Mouse (Mus musculus): ENCODE data around the gene Smndc1.

Gene Smndc1

GRCm38 (mm10) chr19:53378421-53378820 is 12.0 kb downstream of the Smndc1 start:
- peak; percentile 65 for DNase-seq

DNA sequence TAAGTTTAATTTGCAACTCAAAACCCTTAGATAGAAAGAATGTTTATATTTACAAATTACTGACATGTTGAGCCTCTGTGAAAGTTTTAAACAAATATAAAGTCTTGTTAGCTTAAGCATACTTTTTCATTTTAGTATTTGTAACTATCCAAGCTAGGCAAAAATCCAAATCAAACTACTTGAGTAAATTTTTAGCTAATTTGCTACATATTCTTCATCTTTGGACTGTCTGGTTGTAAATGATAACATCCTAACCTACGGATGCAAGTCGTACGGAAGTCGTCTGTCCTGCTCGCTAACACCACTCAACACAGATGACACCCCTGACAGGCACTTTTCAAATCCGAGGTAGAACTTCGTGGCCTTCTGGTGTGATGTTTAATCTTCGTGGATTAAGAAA is 12.7 kb downstream of the Smndc1 start:
- peak; percentile 73 for DNase-seq

DNA sequence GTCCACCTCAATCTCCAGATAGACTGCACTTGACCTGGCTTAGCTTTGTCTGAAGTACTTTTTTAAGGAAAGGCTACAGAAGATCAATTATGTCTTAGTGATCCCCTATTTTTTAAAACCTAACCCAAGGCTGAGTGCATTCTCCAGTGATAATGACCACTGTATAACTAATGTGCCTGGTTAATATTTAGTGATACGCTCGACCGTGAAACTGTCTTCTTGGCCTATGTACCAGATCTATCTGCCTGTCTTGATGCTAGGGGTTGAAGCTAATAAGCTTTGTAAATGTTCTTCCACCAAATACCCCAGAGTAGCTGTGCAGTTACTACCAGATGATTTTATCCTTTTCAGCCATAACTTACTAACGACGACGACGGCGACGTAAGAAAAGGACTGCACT is 14.6 kb downstream of the Smndc1 start:
- peak; percentile 16 for DNase-seq

DNA sequence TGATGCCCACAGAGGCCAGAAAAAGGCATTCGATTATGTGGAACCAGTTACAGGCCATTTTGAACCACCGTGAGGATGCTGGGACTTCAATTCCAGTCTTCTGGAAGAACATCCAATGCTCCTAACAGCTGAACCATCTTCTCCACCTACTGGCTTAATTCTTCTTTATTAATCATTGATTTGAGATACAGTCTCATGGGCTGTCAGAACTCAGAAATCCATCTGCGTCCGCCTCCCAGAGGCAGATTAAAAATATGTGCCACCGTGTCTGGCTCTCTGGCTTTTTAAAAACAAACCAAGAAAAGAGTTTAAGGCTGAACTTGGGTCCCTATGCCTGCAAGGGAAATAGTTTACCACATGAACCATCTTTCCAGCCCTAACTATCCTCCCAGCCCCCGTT is 15.1 kb downstream of the Smndc1 start:
- DNase-seq: peak; percentile 80

- peak; percentile 85 for DNase-seq
These were observed 16.8 kb downstream of the Smndc1 start for GRCm38 (mm10) chr19:53373570-53373969.

GRCm38 (mm10) chr19:53371666-53372065 is 18.7 kb downstream of the Smndc1 start, which contains the start of gene Gm10197:
Gene Gm10197 (minus strand): TSS chr19:53371766.
- peak; percentile 66 for DNase-seq

DNA sequence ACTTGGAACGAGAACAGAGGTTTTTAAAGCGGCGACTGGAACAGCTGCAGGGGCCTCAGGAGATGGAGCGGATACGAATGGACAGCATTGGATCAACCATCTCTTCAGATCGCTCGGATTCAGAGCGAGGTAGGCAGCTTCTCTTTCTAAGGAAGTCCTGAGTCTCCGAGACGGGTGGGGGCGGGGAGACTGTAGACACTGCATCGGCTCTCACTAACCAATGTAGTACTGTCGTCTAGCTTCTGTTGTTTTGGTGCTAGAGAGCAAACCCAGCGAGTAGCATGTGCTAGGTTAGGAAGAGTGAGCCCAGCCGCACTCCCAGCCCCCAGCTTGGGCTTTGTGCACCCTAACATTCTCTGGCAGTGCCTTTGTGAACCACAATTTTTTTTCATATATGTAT is 20.1 kb downstream of the Smndc1 start:
- DNase-seq: peak; percentile 79

- DNase-seq: peak; percentile 96
These were observed 20.8 kb downstream of the Smndc1 start for GRCm38 (mm10) chr19:53369469-53370043.

GRCm38 (mm10) chr19:53366881-53367280 is 23.5 kb downstream of the Smndc1 start:
- peak; percentile 40 for DNase-seq

DNA sequence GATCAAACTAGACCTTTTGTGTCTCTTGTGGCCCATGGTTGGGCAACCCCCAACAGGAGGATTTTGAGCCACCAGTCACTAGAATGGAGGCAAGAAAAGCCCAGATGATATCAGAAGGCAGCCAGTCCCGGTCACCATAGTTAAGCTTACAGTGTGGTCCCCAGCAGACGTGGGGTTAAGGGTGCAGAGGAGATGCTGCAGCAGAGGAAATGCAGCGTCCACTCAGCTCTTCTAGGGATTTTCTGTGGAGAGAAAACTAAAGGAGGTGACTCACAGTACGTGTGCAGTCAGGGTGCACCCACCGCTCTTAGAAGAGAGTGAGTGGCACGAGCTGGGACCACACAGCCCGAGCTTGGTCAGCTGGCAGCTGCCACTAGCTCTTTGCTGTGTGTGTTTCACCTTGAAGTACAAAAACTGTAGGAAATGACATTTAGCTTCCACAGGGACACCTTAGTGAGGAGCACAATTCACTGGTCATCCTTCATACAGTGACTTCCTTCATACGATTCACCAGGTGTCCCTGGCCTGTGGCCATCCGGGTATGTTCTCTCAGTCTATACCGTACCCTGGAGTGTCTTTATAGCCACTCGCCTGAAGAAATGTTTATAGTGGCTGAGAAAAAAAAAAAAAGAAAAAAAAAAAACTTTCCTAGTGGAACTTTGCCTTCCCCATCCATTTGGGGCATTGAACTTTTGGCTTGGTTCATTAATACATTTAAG is 24.2 kb downstream of the Smndc1 start:
- peak; percentile 90 for DNase-seq

DNA sequence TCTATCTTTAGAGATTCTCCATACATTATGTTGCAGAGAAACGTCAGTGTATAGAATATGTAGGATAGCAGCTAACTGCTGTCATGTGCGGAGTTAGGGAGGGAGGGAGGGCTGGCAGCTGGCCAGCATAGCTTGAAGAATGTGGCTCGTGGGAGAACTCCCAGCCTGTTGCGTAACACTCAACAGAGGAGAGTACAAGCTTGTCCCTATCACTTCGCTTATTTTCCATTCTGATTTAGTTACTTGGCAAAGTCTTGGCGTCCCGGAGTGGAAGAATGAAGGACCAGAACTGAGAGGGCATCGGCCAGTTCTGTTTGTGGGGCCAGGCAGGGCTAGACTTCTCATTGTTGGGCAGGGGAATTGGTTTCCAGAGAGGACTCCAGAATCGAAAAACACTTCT is 25.4 kb downstream of the Smndc1 start:
- DNase-seq: peak; percentile 97

DNA sequence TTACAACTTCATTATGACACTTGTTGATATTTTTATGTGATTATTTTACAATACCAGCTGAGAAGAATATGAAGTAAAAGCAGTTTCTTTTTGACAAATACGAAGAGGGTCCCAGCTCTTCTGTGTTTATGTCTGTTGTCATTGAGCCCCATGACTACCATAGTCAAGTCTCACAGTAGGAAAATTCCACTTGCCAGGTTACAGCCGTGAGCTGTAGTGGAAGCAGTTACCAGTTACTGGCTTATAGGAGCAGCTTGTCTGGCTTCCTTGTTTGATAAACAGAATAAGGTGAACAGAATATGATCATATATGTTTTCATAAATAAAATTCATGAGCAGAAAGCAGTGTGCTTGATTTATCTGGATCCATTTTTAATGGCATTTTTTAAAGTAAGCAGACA is 25.8 kb downstream of the Smndc1 start:
- DNase-seq: peak; percentile 81

GRCm38 (mm10) chr19:53362967-53363366 is 27.4 kb downstream of the Smndc1 start:
- DNase-seq: peak; percentile 92

- DNase-seq: peak; percentile 91
These were observed 30.0 kb downstream of the Smndc1 start for GRCm38 (mm10) chr19:53360265-53360958.

GRCm38 (mm10) chr19:53359160-53360033 is 31.0 kb downstream of the Smndc1 start:
- peak; percentile 92 for DNase-seq

GRCm38 (mm10) chr19:53355065-53355464 is 35.3 kb downstream of the Smndc1 start:
- peak; percentile 90 for DNase-seq

GRCm38 (mm10) chr19:53354271-53355000 is 35.9 kb downstream of the Smndc1 start:
- no peak for DNase-seq

DNA sequence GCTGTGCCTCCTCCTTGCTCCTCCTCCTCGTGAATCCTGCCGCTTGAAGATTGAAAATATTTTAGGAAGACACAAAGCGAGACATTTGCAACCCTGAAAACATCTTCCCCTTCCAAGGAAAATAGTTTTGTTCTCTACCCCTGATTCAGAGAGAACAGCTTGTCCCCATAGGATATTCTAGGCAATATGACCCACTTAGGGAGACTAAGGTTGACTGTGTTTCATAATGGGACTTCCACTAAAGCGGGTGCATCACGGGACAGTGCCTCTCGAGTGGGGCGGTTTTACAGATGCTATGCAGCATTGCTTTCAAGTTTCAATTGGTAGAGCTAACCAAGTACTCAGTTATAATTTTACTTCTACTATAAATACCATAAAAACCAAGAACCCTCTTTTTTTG is 36.5 kb downstream of the Smndc1 start:
- peak; percentile 87 for DNase-seq

GRCm38 (mm10) chr19:53345766-53346165 is 44.6 kb downstream of the Smndc1 start:
- no peak for DNase-seq

DNA sequence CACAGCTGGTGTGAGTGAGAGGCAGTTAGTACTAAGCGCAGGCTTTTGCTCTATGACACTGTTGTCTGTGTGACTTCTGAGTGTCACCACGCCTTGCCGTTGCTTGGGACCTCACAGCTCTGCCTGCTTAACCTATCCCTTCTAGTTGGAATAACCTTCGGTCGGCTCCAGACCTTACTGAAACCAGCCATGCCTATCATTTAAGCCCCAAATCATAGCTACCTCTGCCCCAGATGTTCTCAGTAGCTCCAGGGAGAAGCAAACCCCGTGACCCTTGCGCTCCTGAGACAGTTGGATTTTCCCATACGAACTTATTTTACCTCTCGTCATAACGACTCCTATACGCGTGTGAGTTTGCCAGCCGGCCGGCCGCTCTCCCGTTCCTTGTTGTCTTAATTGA is 46.3 kb downstream of the Smndc1 start:
- peak; percentile 85 for DNase-seq

GRCm38 (mm10) chr19:53343174-53343881 is 47.0 kb downstream of the Smndc1 start:
- DNase-seq: no peak

DNA sequence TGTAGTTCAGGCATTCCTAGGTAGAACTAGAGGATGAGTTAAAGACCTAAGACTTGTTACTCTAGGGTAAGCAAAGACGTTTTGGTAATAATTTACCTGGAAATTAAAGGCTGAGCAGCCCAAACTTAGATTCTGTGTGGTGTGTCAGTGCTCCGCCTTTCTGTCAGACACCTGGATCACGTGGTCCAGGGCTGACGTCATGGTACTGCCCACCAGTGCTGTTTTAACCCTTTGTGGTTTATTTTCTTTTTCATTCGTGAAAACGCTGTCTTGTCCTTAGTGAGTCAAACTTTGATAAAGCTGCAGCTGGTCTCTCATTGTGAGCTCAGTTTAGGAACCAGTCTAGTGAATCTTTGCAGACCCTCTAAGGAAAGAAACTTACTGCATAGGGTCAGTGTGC is 50.0 kb downstream of the Smndc1 start:
- DNase-seq: no peak
